Mouse (Mus musculus): ENCODE data around the gene Arhgap40. TPM values are rescaled to one million over a fixed set of nuclear protein-coding genes. Genes with fewer than 3 reads are reported as not detected.

Arhgap40 gene
- polyA plus RNA-seq, 1 experiment = not detected

DNA sequence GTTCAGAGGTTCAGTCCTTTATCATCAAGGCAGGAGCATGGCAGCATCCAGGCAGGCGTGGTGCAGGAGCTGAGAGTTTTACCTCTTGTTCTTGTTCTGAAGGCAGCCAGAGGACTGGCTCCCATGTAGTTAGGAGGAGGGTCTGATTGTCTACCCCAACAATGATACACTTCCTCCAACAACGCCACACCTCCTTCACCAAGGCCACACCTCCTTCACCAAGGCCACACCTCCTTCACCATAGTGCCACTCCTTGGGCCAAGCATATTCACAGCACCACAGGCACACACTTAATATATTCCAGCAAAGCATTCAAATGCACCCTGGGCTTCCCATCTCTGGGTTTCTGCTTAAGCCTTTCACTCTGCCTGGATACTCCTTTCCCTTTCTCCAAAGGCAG lies 32.7 kb downstream of the Arhgap40 start:
- H3K4me3 ChIP-seq (ENCODE audit: insufficient read depth, low read length) = no peak overlapping the region
- TF ChIP-seq POLR2A (IDR thresholded peaks at IDR 0.05; ENCODE audit: borderline replicate concordance, low read depth, low read length) = no peak
- TF ChIP-seq CTCF (IDR thresholded peaks at IDR 0.05; ENCODE audit: low read depth, low read length) = no peak
- no peak overlapping the region for H3K27ac ChIP-seq (ENCODE audit: insufficient read depth, low read depth, low read length)
- H3K4me1 ChIP-seq (ENCODE audit: control insufficient read depth, insufficient read depth, low read length) = no peaks in the 10 kb centered on the region

DNA sequence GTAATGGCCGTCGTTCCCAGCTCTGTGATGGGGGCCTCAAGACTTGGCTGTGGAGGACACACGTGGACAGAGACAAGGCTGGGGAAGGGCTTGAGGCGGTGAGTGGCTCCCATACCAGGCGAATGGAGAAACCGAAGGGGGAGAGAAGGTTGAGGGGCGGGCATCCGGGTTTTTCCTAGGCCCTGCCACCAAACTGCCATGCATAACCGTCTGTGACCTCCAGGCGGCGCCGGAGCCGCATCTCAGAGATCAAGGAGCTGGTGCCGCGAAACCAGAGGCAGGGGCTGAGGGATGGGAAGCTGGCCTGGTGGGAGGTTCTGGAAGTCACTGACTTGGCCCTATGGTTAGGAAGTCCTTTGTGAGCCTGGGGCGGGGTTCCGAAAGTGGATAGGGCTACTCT lies 34.2 kb downstream of the Arhgap40 start:
- TF ChIP-seq POLR2A (IDR thresholded peaks at IDR 0.05; ENCODE audit: borderline replicate concordance, low read depth, low read length) = no peak
- TF ChIP-seq CTCF (IDR thresholded peaks at IDR 0.05; ENCODE audit: low read depth, low read length) = peak; percentile 78
- no peak overlapping the region for H3K4me3 ChIP-seq (ENCODE audit: insufficient read depth, low read length)
- no peaks in the 10 kb centered on the region for H3K4me1 ChIP-seq (ENCODE audit: control insufficient read depth, insufficient read depth, low read length)
- no peak overlapping the region for H3K27ac ChIP-seq (ENCODE audit: insufficient read depth, low read depth, low read length)

DNA sequence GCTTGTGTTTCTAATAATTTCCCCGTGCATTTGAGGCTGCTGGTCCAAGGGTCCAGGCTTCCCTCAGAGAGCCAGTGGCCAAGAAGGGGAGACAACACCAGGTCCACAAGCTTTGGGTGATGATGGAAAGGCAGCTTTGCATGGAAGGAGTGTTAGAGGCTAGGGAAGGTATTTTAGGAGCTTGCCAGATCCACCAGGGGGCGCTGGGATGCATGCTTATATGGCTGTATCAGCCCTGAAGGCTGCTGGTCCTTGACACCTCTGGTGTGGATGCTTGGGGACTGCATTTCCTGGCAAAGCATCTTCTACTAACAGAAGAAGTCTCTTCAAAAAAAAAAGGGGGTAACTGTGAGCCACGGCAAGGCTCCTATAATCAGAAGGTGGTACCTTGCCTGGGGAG lies 37.5 kb downstream of the Arhgap40 start:
- TF ChIP-seq POLR2A (IDR thresholded peaks at IDR 0.05; ENCODE audit: borderline replicate concordance, low read depth, low read length) = no peak
- TF ChIP-seq CTCF (IDR thresholded peaks at IDR 0.05; ENCODE audit: low read depth, low read length) = peak; percentile 80
- H3K4me1 ChIP-seq (ENCODE audit: control insufficient read depth, insufficient read depth, low read length) = no peaks in the 10 kb centered on the region

DNA sequence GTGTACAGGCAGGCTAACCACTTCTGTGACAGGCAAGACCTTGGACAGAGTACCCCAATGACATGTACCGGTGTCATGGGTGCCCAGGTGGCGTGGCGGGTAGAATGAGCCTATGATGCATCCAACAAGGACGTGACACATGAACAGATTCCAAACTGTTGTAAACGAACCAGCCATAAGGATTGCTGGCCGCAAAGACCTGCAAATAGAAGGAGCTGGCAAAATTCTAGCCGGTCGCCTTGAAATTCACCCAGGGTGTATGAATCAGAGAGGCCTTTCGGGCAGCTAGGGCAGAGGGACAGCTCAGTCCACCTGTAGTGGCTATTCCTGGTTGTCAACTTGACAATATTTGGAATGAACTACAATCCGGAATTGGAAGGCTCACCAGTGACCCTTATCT lies 41.8 kb downstream of the Arhgap40 start:
- H3K27ac ChIP-seq (ENCODE audit: insufficient read depth, low read depth, low read length) = no peak overlapping the region
- peaks cover 3% of the 10 kb centered on the region; the same call in 1 of the 2 replicates for H3K4me1 ChIP-seq (ENCODE audit: control insufficient read depth, insufficient read depth, low read length)
- TF ChIP-seq POLR2A (IDR thresholded peaks at IDR 0.05; ENCODE audit: borderline replicate concordance, low read depth, low read length) (no peak), CTCF (IDR thresholded peaks at IDR 0.05; ENCODE audit: low read depth, low read length) (no peak)
- no peak overlapping the region for H3K4me3 ChIP-seq (ENCODE audit: insufficient read depth, low read length)

More for the DNA sequence above, 37.5 kb downstream of the Arhgap40 start:
- Histone ChIP-seq H3K27ac (ENCODE audit: insufficient read depth, low read depth, low read length) (no peak overlapping the region), H3K4me3 (ENCODE audit: insufficient read depth, low read length) (no peak overlapping the region)

DNA sequence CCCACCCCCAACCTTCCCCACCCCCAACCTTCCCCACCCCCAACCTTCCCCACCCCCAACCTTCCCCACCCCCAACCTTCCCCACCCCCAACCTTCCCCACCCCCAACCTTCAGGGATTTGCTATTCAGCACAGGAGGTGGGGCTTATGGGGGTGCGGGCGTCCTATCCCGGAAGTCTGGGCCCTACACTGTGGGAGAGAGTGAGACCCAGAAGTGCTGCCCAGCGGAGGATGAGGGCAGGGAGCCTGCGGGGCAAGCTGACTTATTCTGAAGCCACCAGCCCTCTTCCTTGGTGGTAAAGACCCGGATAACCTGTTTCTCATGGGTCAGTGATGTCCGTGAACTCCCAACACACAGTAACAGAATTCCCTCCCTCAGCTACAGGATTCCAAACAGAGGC lies 42.7 kb downstream of the Arhgap40 start:
- no peak overlapping the region for H3K27ac ChIP-seq (ENCODE audit: insufficient read depth, low read depth, low read length)
- TF ChIP-seq CTCF (IDR thresholded peaks at IDR 0.05; ENCODE audit: low read depth, low read length) = no peak
- no peak for TF ChIP-seq POLR2A (IDR thresholded peaks at IDR 0.05; ENCODE audit: borderline replicate concordance, low read depth, low read length)
- no peak overlapping the region for H3K4me3 ChIP-seq (ENCODE audit: insufficient read depth, low read length)

DNA sequence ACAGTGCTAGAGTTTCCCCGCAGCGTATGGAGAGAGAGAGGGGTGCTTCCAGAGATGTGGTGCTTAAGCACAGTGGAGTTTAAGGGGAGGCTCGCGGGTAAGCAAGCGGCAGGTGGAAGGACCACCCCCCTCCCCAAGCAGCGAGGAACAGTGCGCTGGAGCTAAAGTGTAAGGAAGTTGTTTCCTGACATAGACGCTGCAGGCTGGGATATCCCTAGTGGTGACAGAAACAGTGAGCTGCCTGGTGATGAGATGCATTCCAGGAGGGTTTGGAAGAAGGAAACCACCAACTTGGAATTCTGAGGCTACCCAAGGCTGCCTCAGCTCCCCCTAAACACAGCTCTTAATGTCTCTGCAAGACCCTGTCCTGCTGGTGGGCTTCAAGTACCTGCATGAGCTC lies 43.2 kb downstream of the Arhgap40 start:
- H3K27ac ChIP-seq (ENCODE audit: insufficient read depth, low read depth, low read length) = no peak overlapping the region
- TF ChIP-seq POLR2A (IDR thresholded peaks at IDR 0.05; ENCODE audit: borderline replicate concordance, low read depth, low read length) (no peak), CTCF (IDR thresholded peaks at IDR 0.05; ENCODE audit: low read depth, low read length) (no peak)
- peak overlapping the region; percentile 26 for H3K4me3 ChIP-seq (ENCODE audit: insufficient read depth, low read length)
- peaks cover 3% of the 10 kb centered on the region; the same call in 1 of the 2 replicates for H3K4me1 ChIP-seq (ENCODE audit: control insufficient read depth, insufficient read depth, low read length)

More for the DNA sequence above, 42.7 kb downstream of the Arhgap40 start:
- H3K4me1 ChIP-seq (ENCODE audit: control insufficient read depth, insufficient read depth, low read length) = peaks cover 3% of the 10 kb centered on the region; the same call in 1 of the 2 replicates

DNA sequence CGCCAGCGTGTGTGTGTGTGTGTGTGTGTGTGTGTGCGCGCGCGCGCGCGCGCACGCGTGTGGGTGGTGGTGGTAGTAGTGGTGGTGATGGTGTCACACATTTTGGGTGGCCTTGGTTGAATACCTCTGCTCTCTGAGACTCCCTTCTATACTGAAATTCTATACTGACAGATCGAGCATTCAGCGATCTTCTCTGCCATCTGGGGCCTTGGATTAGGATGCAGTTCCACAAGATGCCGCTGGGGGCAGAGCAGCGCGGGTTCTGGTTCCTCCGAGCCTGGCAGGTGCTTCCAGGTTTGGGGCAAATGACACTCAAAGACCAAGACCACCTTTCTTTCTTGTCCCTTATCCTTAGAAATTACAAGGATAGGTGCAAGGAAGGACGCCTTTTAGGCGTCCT lies 43.6 kb downstream of the Arhgap40 start:
- Histone ChIP-seq H3K4me3 (ENCODE audit: insufficient read depth, low read length) (peak overlapping the region; percentile 26), H3K27ac (ENCODE audit: insufficient read depth, low read depth, low read length) (no peak overlapping the region), H3K4me1 (ENCODE audit: control insufficient read depth, insufficient read depth, low read length) (peaks cover 3% of the 10 kb centered on the region; the same call in 1 of the 2 replicates)
- TF ChIP-seq CTCF (IDR thresholded peaks at IDR 0.05; ENCODE audit: low read depth, low read length) (peak; percentile 81), POLR2A (IDR thresholded peaks at IDR 0.05; ENCODE audit: borderline replicate concordance, low read depth, low read length) (no peak)

DNA sequence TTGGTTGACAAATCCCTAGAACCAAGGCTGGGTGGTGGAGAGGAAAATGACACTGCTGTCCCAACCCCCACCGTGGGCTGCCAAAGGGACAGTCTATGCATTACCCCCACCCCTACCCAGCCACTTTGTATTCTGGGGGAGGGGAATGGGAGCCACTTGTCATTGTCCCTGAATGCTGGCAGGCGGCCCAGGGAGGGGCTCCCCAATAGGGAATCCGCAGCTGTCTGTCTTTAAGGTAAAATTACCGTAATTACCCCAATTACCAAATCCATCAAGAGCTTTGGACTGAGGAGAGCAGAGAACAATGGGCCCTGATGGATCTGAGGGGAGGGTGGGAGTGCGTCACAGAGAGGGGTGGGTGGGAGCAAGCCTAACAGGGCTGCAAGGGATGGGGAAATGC lies 44.2 kb downstream of the Arhgap40 start:
- Histone ChIP-seq H3K4me1 (ENCODE audit: control insufficient read depth, insufficient read depth, low read length) (peaks cover 3% of the 10 kb centered on the region; the same call in 1 of the 2 replicates), H3K27ac (ENCODE audit: insufficient read depth, low read depth, low read length) (no peak overlapping the region), H3K4me3 (ENCODE audit: insufficient read depth, low read length) (no peak overlapping the region)
- TF ChIP-seq POLR2A (IDR thresholded peaks at IDR 0.05; ENCODE audit: borderline replicate concordance, low read depth, low read length) (no peak), CTCF (IDR thresholded peaks at IDR 0.05; ENCODE audit: low read depth, low read length) (no peak)

DNA sequence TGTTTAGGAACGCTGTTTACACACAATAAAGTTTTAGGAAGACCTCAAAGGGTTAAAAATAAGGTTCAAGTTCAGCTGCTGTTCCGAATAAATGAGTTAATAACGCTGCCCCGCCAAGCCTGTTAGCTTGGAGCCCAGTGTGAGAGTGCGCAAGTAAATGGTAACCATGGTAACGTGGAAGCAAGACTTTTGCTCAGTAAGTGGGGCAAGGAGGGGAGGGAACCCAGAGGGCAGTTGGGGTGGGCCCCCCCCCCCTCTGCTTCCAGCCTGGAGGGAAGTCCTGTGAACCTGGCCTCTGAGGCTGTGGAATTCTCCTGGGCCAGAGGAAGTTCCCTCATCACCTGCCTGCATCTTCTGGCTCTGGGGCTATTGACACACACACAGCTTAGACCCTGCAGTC lies 47.3 kb downstream of the Arhgap40 start:
- TF ChIP-seq POLR2A (IDR thresholded peaks at IDR 0.05; ENCODE audit: borderline replicate concordance, low read depth, low read length) (no peak), CTCF (IDR thresholded peaks at IDR 0.05; ENCODE audit: low read depth, low read length) (no peak)
- Histone ChIP-seq H3K4me3 (ENCODE audit: insufficient read depth, low read length) (no peak overlapping the region), H3K4me1 (ENCODE audit: control insufficient read depth, insufficient read depth, low read length) (peaks cover 3% of the 10 kb centered on the region; the same call in 1 of the 2 replicates)

DNA sequence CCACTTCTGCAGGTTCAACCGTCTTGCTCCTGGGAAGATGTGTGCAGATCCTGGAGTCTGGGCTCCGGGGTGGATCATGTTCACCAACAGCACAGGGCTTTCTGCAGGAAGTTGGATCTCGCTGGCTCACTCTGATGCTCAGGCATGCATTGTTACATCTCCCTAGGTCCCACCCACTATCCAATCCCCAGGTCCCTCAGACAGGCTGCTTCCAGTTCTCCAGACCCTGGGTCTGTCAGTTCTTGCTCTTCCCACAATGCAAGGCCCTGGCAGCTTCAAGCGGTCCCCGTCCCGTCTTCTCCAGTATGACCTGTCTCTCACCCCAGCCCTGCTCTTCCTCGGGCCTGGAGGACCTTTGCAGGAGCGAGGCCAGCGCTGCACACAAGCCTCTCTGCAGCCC lies 48.2 kb downstream of the Arhgap40 start:
- TF ChIP-seq POLR2A (IDR thresholded peaks at IDR 0.05; ENCODE audit: borderline replicate concordance, low read depth, low read length) (no peak), CTCF (IDR thresholded peaks at IDR 0.05; ENCODE audit: low read depth, low read length) (no peak)
- H3K27ac ChIP-seq (ENCODE audit: insufficient read depth, low read depth, low read length) = no peak overlapping the region
- peaks cover 3% of the 10 kb centered on the region; the same call in 1 of the 2 replicates for H3K4me1 ChIP-seq (ENCODE audit: control insufficient read depth, insufficient read depth, low read length)
- H3K4me3 ChIP-seq (ENCODE audit: insufficient read depth, low read length) = no peak overlapping the region

More for the DNA sequence above, 47.3 kb downstream of the Arhgap40 start:
- H3K27ac ChIP-seq (ENCODE audit: insufficient read depth, low read depth, low read length) = no peak overlapping the region

Measured in bone marrow macrophage, adult 2 months (primary cell).